Mouse (Mus musculus): ENCODE data around the gene Tnfrsf8. TPM values are rescaled to one million over a fixed set of nuclear protein-coding genes. Genes with fewer than 3 reads are reported as not detected.

Tnfrsf8 gene
- polyA plus RNA-seq, 1 experiment = not detected

DNA sequence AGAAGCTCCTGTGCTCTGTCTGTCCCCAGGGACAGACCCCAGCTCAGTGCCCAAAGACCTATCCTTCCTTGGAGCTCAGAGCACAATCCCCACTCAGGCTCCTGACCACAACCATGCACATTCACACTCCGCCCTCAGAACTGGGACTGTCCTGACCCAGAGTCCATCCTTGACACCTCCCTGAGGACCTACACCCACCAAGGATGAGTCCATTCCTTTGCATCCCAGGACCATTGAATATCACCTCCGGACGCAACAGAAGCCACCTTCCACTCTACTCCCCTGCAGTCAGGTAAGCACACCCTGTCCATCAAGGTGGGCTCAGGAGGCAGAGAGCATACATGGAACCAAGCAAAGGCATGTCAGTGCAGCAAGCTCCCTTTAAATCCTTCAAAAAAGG, 69.4 kb downstream of the Tnfrsf8 start:
- peak overlapping the region; percentile 68 for H3K4me3 ChIP-seq (replicated peaks; ENCODE audit: control insufficient read depth, low read depth, low read length)
- TF ChIP-seq POLR2A (IDR thresholded peaks at IDR 0.05; ENCODE audit: borderline replicate concordance, control insufficient read depth, low read depth, low read length) (no peak), CTCF (IDR thresholded peaks at IDR 0.05; ENCODE audit: control insufficient read depth, insufficient read depth, low read length) (no peak)
- H3K4me1 ChIP-seq (ENCODE audit: control insufficient read depth, insufficient read depth, low read length) = peaks cover 7% of the 10 kb centered on the region; the same call in 1 of the 2 replicates
- no peak overlapping the region for H3K27ac ChIP-seq (ENCODE audit: control insufficient read depth, insufficient read depth, low read depth, low read length, poor library complexity)
- 61% methylated on average over 3 of the region's 3 CpGs for WGBS

- Histone ChIP-seq H3K4me1 (ENCODE audit: control insufficient read depth, insufficient read depth, low read length) (peaks cover 11% of the 10 kb centered on the region; the same call in 1 of the 2 replicates), H3K27ac (ENCODE audit: control insufficient read depth, insufficient read depth, low read depth, low read length, poor library complexity) (no peak overlapping the region), H3K4me3 (replicated peaks; ENCODE audit: control insufficient read depth, low read depth, low read length) (peak overlapping the region; percentile 36)
- TF ChIP-seq POLR2A (IDR thresholded peaks at IDR 0.05; ENCODE audit: borderline replicate concordance, control insufficient read depth, low read depth, low read length) (no peak), CTCF (IDR thresholded peaks at IDR 0.05; ENCODE audit: control insufficient read depth, insufficient read depth, low read length) (no peak)
- 61% methylated on average over 2 of the region's 2 CpGs for WGBS
These were observed 70.3 kb downstream of the Tnfrsf8 start for GRCm38 (mm10) chr4:145244676-145245075.

GRCm38 (mm10) chr4:145242719-145243350, 72.1 kb downstream of the Tnfrsf8 start:
- no peak overlapping the region for H3K4me3 ChIP-seq (replicated peaks; ENCODE audit: control insufficient read depth, low read depth, low read length)
- 10% methylated on average over 1 of the region's 1 CpGs for WGBS
- TF ChIP-seq POLR2A (IDR thresholded peaks at IDR 0.05; ENCODE audit: borderline replicate concordance, control insufficient read depth, low read depth, low read length) = no peak
- TF ChIP-seq CTCF (IDR thresholded peaks at IDR 0.05; ENCODE audit: control insufficient read depth, insufficient read depth, low read length) = no peak
- H3K4me1 ChIP-seq (ENCODE audit: control insufficient read depth, insufficient read depth, low read length) = peaks cover 17% of the 10 kb centered on the region
- H3K27ac ChIP-seq (ENCODE audit: control insufficient read depth, insufficient read depth, low read depth, low read length, poor library complexity) = peak overlapping the region; percentile 2; the same call in 1 of the 2 replicates

DNA sequence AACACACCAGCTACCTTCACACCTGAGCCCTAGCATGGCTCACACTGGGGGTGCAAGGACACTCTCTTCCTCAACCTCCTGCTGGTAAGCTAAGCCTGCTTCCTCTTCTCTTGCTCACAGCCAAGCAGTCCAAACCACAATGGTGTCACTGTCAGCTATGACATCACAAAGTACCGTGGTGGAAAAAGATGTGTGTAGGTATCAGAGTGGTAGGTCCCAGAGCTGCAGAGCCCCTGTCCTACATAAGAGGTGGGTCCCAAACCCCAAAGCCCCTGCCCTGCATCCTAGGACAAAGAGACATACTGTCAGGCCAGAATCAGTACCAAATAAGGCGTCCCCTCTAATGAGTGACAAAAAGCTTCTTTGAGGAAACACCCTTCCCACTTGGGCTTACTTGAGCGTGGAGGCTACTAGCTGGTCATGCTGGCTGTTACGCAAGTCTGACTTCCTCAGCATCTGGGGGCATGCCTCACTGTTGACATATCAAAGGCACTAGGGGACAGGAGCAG, 74.2 kb downstream of the Tnfrsf8 start:
- Histone ChIP-seq H3K27ac (ENCODE audit: control insufficient read depth, insufficient read depth, low read depth, low read length, poor library complexity) (peak overlapping the region; percentile 91), H3K4me3 (replicated peaks; ENCODE audit: control insufficient read depth, low read depth, low read length) (no peak overlapping the region), H3K4me1 (ENCODE audit: control insufficient read depth, insufficient read depth, low read length) (peaks cover 18% of the 10 kb centered on the region)
- TF ChIP-seq CTCF (IDR thresholded peaks at IDR 0.05; ENCODE audit: control insufficient read depth, insufficient read depth, low read length) = peak; percentile 14; the same call in 1 of the 2 replicates
- TF ChIP-seq POLR2A (IDR thresholded peaks at IDR 0.05; ENCODE audit: borderline replicate concordance, control insufficient read depth, low read depth, low read length) = no peak
- 6% methylated on average over 4 of the region's 4 CpGs for WGBS

DNA sequence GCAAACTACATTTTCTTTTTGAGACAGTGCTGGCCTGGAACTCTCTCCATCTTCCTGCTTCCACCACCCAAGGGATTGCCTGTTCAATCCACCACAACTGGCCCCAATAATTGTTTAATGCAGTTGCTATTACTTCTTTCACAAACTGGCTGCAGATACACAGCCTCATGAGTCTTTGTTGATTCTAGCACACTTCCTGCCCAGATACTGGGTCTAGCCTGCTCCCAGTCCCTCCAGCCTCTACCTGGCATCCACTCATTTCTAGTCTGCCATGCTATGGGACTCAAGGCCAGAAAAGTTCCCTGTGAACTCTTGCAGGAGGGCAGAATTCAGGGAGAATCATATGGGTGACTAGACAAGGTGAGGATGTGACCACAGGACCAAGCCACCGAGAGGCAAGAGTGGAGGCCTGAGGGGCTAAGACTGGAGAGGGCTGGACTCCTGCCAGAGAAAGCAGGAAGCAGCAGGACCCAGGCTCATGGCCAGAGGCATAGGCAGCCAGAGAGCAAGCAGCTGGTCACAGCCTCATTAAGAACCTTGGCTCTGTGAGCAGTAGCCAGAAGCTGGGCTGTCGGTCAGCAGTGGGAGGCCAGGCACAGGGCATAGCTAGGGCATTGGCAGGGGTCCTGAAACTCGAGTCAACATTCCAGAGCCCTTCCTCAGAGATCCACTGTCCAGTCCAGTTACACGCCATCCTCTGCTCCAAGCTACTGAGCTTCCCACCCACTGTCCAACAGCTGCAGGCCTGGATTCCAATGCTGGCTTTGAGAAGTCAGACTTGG, 75.7 kb downstream of the Tnfrsf8 start:
- H3K4me3 ChIP-seq (replicated peaks; ENCODE audit: control insufficient read depth, low read depth, low read length) = no peak overlapping the region
- H3K27ac ChIP-seq (ENCODE audit: control insufficient read depth, insufficient read depth, low read depth, low read length, poor library complexity) = peak overlapping the region; percentile 91
- 34% methylated on average over 4 of the region's 4 CpGs for WGBS
- peak; percentile 38; the same call in 1 of the 2 replicates for TF ChIP-seq POLR2A (IDR thresholded peaks at IDR 0.05; ENCODE audit: borderline replicate concordance, control insufficient read depth, low read depth, low read length)
- no peak for TF ChIP-seq CTCF (IDR thresholded peaks at IDR 0.05; ENCODE audit: control insufficient read depth, insufficient read depth, low read length)
- peaks cover 16% of the 10 kb centered on the region for H3K4me1 ChIP-seq (ENCODE audit: control insufficient read depth, insufficient read depth, low read length)

- Histone ChIP-seq H3K27ac (ENCODE audit: control insufficient read depth, insufficient read depth, low read depth, low read length, poor library complexity) (no peak overlapping the region), H3K4me3 (replicated peaks; ENCODE audit: control insufficient read depth, low read depth, low read length) (no peak overlapping the region), H3K4me1 (ENCODE audit: control insufficient read depth, insufficient read depth, low read length) (peaks cover 15% of the 10 kb centered on the region)
- no peak for TF ChIP-seq CTCF (IDR thresholded peaks at IDR 0.05; ENCODE audit: control insufficient read depth, insufficient read depth, low read length)
- no peak for TF ChIP-seq POLR2A (IDR thresholded peaks at IDR 0.05; ENCODE audit: borderline replicate concordance, control insufficient read depth, low read depth, low read length)
- WGBS = 56% methylated on average over 7 of the region's 7 CpGs
These were observed 78.9 kb downstream of the Tnfrsf8 start for GRCm38 (mm10) chr4:145236027-145236426.

- WGBS = 19% methylated on average over 3 of the region's 3 CpGs
These were observed 81.3 kb downstream of the Tnfrsf8 start for GRCm38 (mm10) chr4:145233487-145234228.

More at GRCm38 (mm10) chr4:145233487-145234228, 81.3 kb downstream of the Tnfrsf8 start:
- no peak overlapping the region for H3K4me3 ChIP-seq (replicated peaks; ENCODE audit: control insufficient read depth, low read depth, low read length)
- H3K27ac ChIP-seq (ENCODE audit: control insufficient read depth, insufficient read depth, low read depth, low read length, poor library complexity) = peak overlapping the region; percentile 84
- H3K4me1 ChIP-seq (ENCODE audit: control insufficient read depth, insufficient read depth, low read length) = peaks cover 9% of the 10 kb centered on the region
- TF ChIP-seq CTCF (IDR thresholded peaks at IDR 0.05; ENCODE audit: control insufficient read depth, insufficient read depth, low read length) (no peak), POLR2A (IDR thresholded peaks at IDR 0.05; ENCODE audit: borderline replicate concordance, control insufficient read depth, low read depth, low read length) (no peak)
